Comparison of ENCODE assay signal across 8 mouse cellular contexts in genomic region chr1:131910001-131910648, GRCm38 (mm10). TPM values are rescaled to one million over a fixed set of nuclear protein-coding genes. Genes with fewer than 3 reads are reported as not detected.
DNase-seq lines count a peak whose midpoint lies in the region; ATAC-seq and TF ChIP-seq lines count a peak whose summit lies in the region.

Nucks1 (plus strand) TSS chr1:131910534.

- no peaks in the 10 kb centered on the region for H3K9me3 ChIP-seq in E14TG2a.4 (ENCODE audit: low read length)
- no peaks in the 10 kb centered on the region for H3K9me3 ChIP-seq in forebrain, embryonic 12.5 days
- no peaks in the 10 kb centered on the region for H3K9me3 ChIP-seq in heart, postnatal 0 days (replicated peaks; ENCODE audit: control insufficient read depth, low read length)
- H3K9me3 ChIP-seq in liver, embryonic 16.5 days (replicated peaks; ENCODE audit: control insufficient read depth, low read length), result no peaks in the 10 kb centered on the region
- no peaks in the 10 kb centered on the region for H3K9me3 ChIP-seq in neural tube, embryonic 13.5 days

- peaks cover 20% of the 10 kb centered on the region for H3K36me3 ChIP-seq in E14TG2a.4 (ENCODE audit: insufficient read depth, low read length)
- 0 out of 2 replicates have a peak, but pooled peaks cover 6% of the 10 kb centered on the region for H3K36me3 ChIP-seq in forebrain, embryonic 12.5 days (replicated peaks)
- no peaks in the 10 kb centered on the region for H3K36me3 ChIP-seq in heart, postnatal 0 days (replicated peaks; ENCODE audit: control insufficient read depth, insufficient read depth, low read length)
- H3K36me3 ChIP-seq in liver, embryonic 16.5 days (ENCODE audit: control insufficient read depth, insufficient read depth), result no peaks in the 10 kb centered on the region; the same call in 1 of the 2 replicates
- H3K36me3 ChIP-seq in neural tube, embryonic 13.5 days, result no peaks in the 10 kb centered on the region
- H3K36me3 ChIP-seq in testis, adult 2 months (ENCODE audit: control insufficient read depth, insufficient read depth, low read length), result no peaks in the 10 kb centered on the region

- H3K4me3 ChIP-seq in E14TG2a.4 (replicated peaks; ENCODE audit: low read length), result peak within 1 kb of the TSS; percentile 92
- peak within 1 kb of the TSS; percentile 82 for H3K4me3 ChIP-seq in forebrain, embryonic 12.5 days (replicated peaks)
- peak within 1 kb of the TSS; percentile 97 for H3K4me3 ChIP-seq in heart, postnatal 0 days (ENCODE audit: low read depth, low read length)
- peak within 1 kb of the TSS; percentile 84 for H3K4me3 ChIP-seq in liver, embryonic 16.5 days (ENCODE audit: low read depth, low read length)
- H3K4me3 ChIP-seq in neural tube, embryonic 13.5 days, result peak within 1 kb of the TSS; percentile 77
- H3K4me3 ChIP-seq in testis, adult 2 months (ENCODE audit: control insufficient read depth, low read depth, low read length), result peak within 1 kb of the TSS; percentile 93

- H3K9ac ChIP-seq in forebrain, embryonic 12.5 days, result peak within 1 kb of the TSS; percentile 90
- peak within 1 kb of the TSS; percentile 98 for H3K9ac ChIP-seq in heart, postnatal 0 days (replicated peaks; ENCODE audit: low read depth, low read length)
- H3K9ac ChIP-seq in liver, embryonic 16.5 days (ENCODE audit: low read depth, low read length), result peak within 1 kb of the TSS; percentile 99
- peak within 1 kb of the TSS; percentile 95 for H3K9ac ChIP-seq in neural tube, embryonic 13.5 days

- peak; percentile 99 for DNase-seq in c-Kit-positive CD71-positive TER-119-positive erythroid progenitor cells, embryonic 14.5 days (ENCODE audit: low spot score)
- DNase-seq in heart, postnatal 0 days (ENCODE audit: low spot score), result peak; percentile 98
- DNase-seq in kidney, postnatal 4 days, result peak; percentile 100

- 0 out of 2 replicates have a peak, but pooled peaks have one; percentile 37 for TF ChIP-seq POLR2A in testis, adult 2 months (IDR thresholded peaks at IDR 0.05; ENCODE audit: control insufficient read depth, low read depth, low read length)

- H3K4me2 ChIP-seq in forebrain, embryonic 12.5 days, result peak within 1 kb of the TSS; percentile 80
- peak within 1 kb of the TSS; percentile 82 for H3K4me2 ChIP-seq in heart, postnatal 0 days (ENCODE audit: low read depth, low read length)
- peak within 1 kb of the TSS; percentile 76 for H3K4me2 ChIP-seq in liver, embryonic 16.5 days (ENCODE audit: low read depth, low read length)
- H3K4me2 ChIP-seq in neural tube, embryonic 13.5 days, result peak within 1 kb of the TSS; percentile 80

- H3K4me1 ChIP-seq in E14TG2a.4 (replicated peaks; ENCODE audit: low read depth, low read length), result peaks cover 64% of the 10 kb centered on the region
- peaks cover 20% of the 10 kb centered on the region for H3K4me1 ChIP-seq in forebrain, embryonic 12.5 days
- peaks cover 4% of the 10 kb centered on the region; the same call in 1 of the 2 replicates for H3K4me1 ChIP-seq in heart, postnatal 0 days (ENCODE audit: control insufficient read depth, insufficient read depth)
- H3K4me1 ChIP-seq in liver, embryonic 16.5 days (ENCODE audit: control insufficient read depth, low read depth, low read length), result peaks cover 18% of the 10 kb centered on the region
- peaks cover 24% of the 10 kb centered on the region for H3K4me1 ChIP-seq in neural tube, embryonic 13.5 days (replicated peaks)
- no peaks in the 10 kb centered on the region; the same call in 1 of the 2 replicates for H3K4me1 ChIP-seq in testis, adult 2 months (ENCODE audit: control insufficient read depth, insufficient read depth, low read length)

- no peak for TF ChIP-seq CTCF in E14TG2a.4 (conservative IDR thresholded peaks at IDR 0.05; ENCODE audit: low read length)
- TF ChIP-seq CTCF in heart, postnatal 0 days (IDR thresholded peaks at IDR 0.05; ENCODE audit: low read depth), result peak; percentile 44
- TF ChIP-seq CTCF in testis, adult 2 months (IDR thresholded peaks at IDR 0.05; ENCODE audit: control insufficient read depth, insufficient read depth, insufficient replicate concordance, low read depth, low read length), result no peak

- peak; percentile 99 for ATAC-seq in forebrain, embryonic 12.5 days (ENCODE audit: low FRiP score)
- peak; percentile 99 for ATAC-seq in heart, postnatal 0 days (ENCODE audit: insufficient read depth, low read depth)
- ATAC-seq in liver, embryonic 16.5 days (ENCODE audit: low read depth), result peak; percentile 97
- peak; percentile 99 for ATAC-seq in neural tube, embryonic 13.5 days (ENCODE audit: low read depth)

- H3K27me3 ChIP-seq in E14TG2a.4 (ENCODE audit: insufficient read depth, low read length), result no peaks in the 10 kb centered on the region
- H3K27me3 ChIP-seq in forebrain, embryonic 12.5 days, result peaks cover 26% of the 10 kb centered on the region
- H3K27me3 ChIP-seq in heart, postnatal 0 days (ENCODE audit: control insufficient read depth, insufficient read depth, low read length), result peaks cover 15% of the 10 kb centered on the region
- peaks cover 8% of the 10 kb centered on the region for H3K27me3 ChIP-seq in liver, embryonic 16.5 days (ENCODE audit: control insufficient read depth, insufficient read depth, low read depth, low read length)
- peaks cover 21% of the 10 kb centered on the region for H3K27me3 ChIP-seq in neural tube, embryonic 13.5 days
- no peaks in the 10 kb centered on the region for H3K27me3 ChIP-seq in testis, adult 2 months (ENCODE audit: control insufficient read depth, insufficient read depth, low read length)

- WGBS in forebrain, embryonic 12.5 days, result under 1% methylated on average over 35 of the region's 35 CpGs
- WGBS in heart, postnatal 0 days, result under 1% methylated on average over 35 of the region's 35 CpGs
- under 1% methylated on average over 35 of the region's 35 CpGs for WGBS in liver, embryonic 16.5 days (ENCODE audit: insufficient replicate concordance)
- under 1% methylated on average over 35 of the region's 35 CpGs for WGBS in neural tube, embryonic 13.5 days

- peak within 1 kb of the TSS; percentile 96 for H3K27ac ChIP-seq in forebrain, embryonic 12.5 days
- peak within 1 kb of the TSS; percentile 99 for H3K27ac ChIP-seq in heart, postnatal 0 days (ENCODE audit: low read depth)
- H3K27ac ChIP-seq in liver, embryonic 16.5 days (ENCODE audit: low read length), result peak within 1 kb of the TSS; percentile 97
- H3K27ac ChIP-seq in neural tube, embryonic 13.5 days (replicated peaks), result peak within 1 kb of the TSS; percentile 99
- peak within 1 kb of the TSS; percentile 91 for H3K27ac ChIP-seq in testis, adult 2 months (ENCODE audit: control insufficient read depth, insufficient read depth, low read depth, low read length)

- no peak for TF ChIP-seq EP300 in heart, postnatal 0 days (IDR thresholded peaks at IDR 0.05; ENCODE audit: low read depth)

RNA-seq across cellular contexts. Expression of gene Nucks1, which starts in this region (rescaled TPM):
- polyA plus RNA-seq in forebrain, embryonic 12.5 days (2016; fragmentation: Nextera tagmentation; extraction: Ambion mirVana), result 129 and 137 TPM in 2 replicates
- 58.2 and 73.2 TPM in 2 replicates for total RNA-seq in heart, postnatal 0 days (2014; rRNA removed; ENCODE audit: low replicate concordance)
- 24.6 and 27.0 TPM in 2 replicates for polyA plus RNA-seq in heart, postnatal 0 days (2015; fragmentation: Nextera tagmentation; extraction: Ambion mirVana)
- 25.1 and 27.4 TPM in 2 replicates for polyA plus RNA-seq in liver, embryonic 16.5 days (2015; fragmentation: Nextera tagmentation; extraction: Ambion mirVana)
- 52.3 and 57.8 TPM in 2 replicates for polyA plus RNA-seq in neural tube, embryonic 13.5 days (2015; fragmentation: Nextera tagmentation; extraction: Ambion mirVana)
- polyA plus RNA-seq in testis, adult 2 months (2012; rRNA removed), result 2.9 and 4.7 TPM in 2 replicates

Comparison
In these comparisons a context has a peak if more than half of its experiments do, and no peak if none do; other contexts are left out.
1. Peak in every context shown above with its lines: DNase-seq, ATAC-seq, H3K4me3 ChIP-seq and H3K27ac ChIP-seq.